Mouse (Mus musculus) neural tube, embryonic 15.5 days (tissue): ENCODE results near the gene Capn2. TPM values are rescaled to one million over a fixed set of nuclear protein-coding genes. Genes with fewer than 3 reads are reported as not detected.

Experiments
- ATAC-seq: fragments of 200-750 bp; cut with Nextera tagmentation; 2 replicates; pipeline ENCODE4 v1.8.0; 2017; ENCODE audit warnings: mild to moderate bottlenecking, moderate TSS enrichment, moderate library complexity; ENCODE audit not compliant: low FRiP score
- H3K27ac ChIP-seq: fragments of 300-500 bp; sonication (generic); replicated peaks from 2 replicates; pipeline ENCODE4 v1.5.1; 2015; ENCODE audit warnings: mild to moderate bottlenecking, inconsistent platforms
- H3K27me3 ChIP-seq: fragments of 300-500 bp; sonication (generic); replicated peaks from 2 replicates; pipeline ENCODE4 v1.6.1; 2015; ENCODE audit warnings: inconsistent platforms
- H3K36me3 ChIP-seq: fragments of 300-500 bp; sonication (generic); 2 replicates; pipeline ENCODE4 v1.6.1; 2015; ENCODE audit warnings: inconsistent platforms
- H3K4me1 ChIP-seq: fragments of 300-500 bp; sonication (generic); 2 replicates; pipeline ENCODE4 v1.6.1; 2015; ENCODE audit warnings: inconsistent platforms
- H3K4me2 ChIP-seq: fragments of 300-500 bp; sonication (generic); 2 replicates; pipeline ENCODE4 v1.6.1; 2015; ENCODE audit warnings: inconsistent platforms, mild to moderate bottlenecking, moderate library complexity
- H3K4me3 ChIP-seq: fragments of 300-500 bp; sonication (generic); replicated peaks from 2 replicates; pipeline ENCODE4 v1.5.1; 2015; ENCODE audit warnings: mild to moderate bottlenecking, inconsistent platforms
- H3K9ac ChIP-seq: fragments of 300-500 bp; sonication (generic); replicated peaks from 2 replicates; pipeline ENCODE4 v1.6.1; 2015; ENCODE audit warnings: mild to moderate bottlenecking, inconsistent platforms
- H3K9me3 ChIP-seq: fragments of 300-500 bp; sonication (generic); replicated peaks from 2 replicates; pipeline ENCODE4 v1.6.1; 2016; ENCODE audit warnings: inconsistent platforms
- WGBS: fragments of 180-500 bp; shearing (Covaris S2); methylation state at CpG from one replicate; pipeline ENCODE4 v1.1.7; 2015; ENCODE audit warnings: mixed read lengths; 5-methylcytosine and 5-hydroxymethylcytosine counted together
- polyA plus RNA-seq: library from polyadenylated mRNA; unstranded; fragments of >200 nt; fragmentation: Nextera tagmentation; extraction: Ambion mirVana; gene quantifications from 2 replicates; pipeline ENCODE4 v1.2.1, GENCODE M21; 2015

Capn2 gene
- polyA plus RNA-seq, 1 experiment from 2014 or later = 95.3 TPM

GRCm38 (mm10) chr1:182543906-182544305, 26.5 kb upstream of the Capn2 start:
- WGBS = 77% methylated on average over 1 of the region's 1 CpGs
- H3K9ac ChIP-seq = no peak overlapping the region
- no peak for ATAC-seq

GRCm38 (mm10) chr1:182543136-182543535, 25.7 kb upstream of the Capn2 start:
- no peak overlapping the region for H3K4me2 ChIP-seq
- no peaks in the 10 kb centered on the region for H3K36me3 ChIP-seq
- no peak overlapping the region for H3K4me3 ChIP-seq
- ATAC-seq = no peak
- H3K9ac ChIP-seq = no peak overlapping the region
- no peak overlapping the region for H3K27ac ChIP-seq
- WGBS = 85% methylated on average over 8 of the region's 8 CpGs
- H3K4me1 ChIP-seq = peaks cover 5% of the 10 kb centered on the region
- no peaks in the 10 kb centered on the region for H3K9me3 ChIP-seq
- H3K27me3 ChIP-seq = 0 out of 2 replicates have a peak, but pooled peaks cover 5% of the 10 kb centered on the region

More at GRCm38 (mm10) chr1:182543906-182544305, 26.5 kb upstream of the Capn2 start:
- H3K4me1 ChIP-seq = peaks cover 4% of the 10 kb centered on the region
- no peaks in the 10 kb centered on the region for H3K36me3 ChIP-seq
- H3K27me3 ChIP-seq = 0 out of 2 replicates have a peak, but pooled peaks cover 5% of the 10 kb centered on the region
- H3K4me2 ChIP-seq = no peak overlapping the region
- no peak overlapping the region for H3K27ac ChIP-seq
- no peaks in the 10 kb centered on the region for H3K9me3 ChIP-seq
- H3K4me3 ChIP-seq = no peak overlapping the region

GRCm38 (mm10) chr1:182542110-182542509, 24.7 kb upstream of the Capn2 start:
- no peak overlapping the region for H3K9ac ChIP-seq
- H3K9me3 ChIP-seq = no peaks in the 10 kb centered on the region
- H3K27me3 ChIP-seq = 0 out of 2 replicates have a peak, but pooled peaks cover 5% of the 10 kb centered on the region
- H3K27ac ChIP-seq = no peak overlapping the region
- no peak overlapping the region for H3K4me3 ChIP-seq
- ATAC-seq = no peak
- H3K36me3 ChIP-seq = no peaks in the 10 kb centered on the region
- no peak overlapping the region for H3K4me2 ChIP-seq
- peaks cover 5% of the 10 kb centered on the region for H3K4me1 ChIP-seq
- WGBS = 76% methylated on average over 5 of the region's 5 CpGs

GRCm38 (mm10) chr1:182539023-182539940, 21.9 kb upstream of the Capn2 start:
- Histone ChIP-seq H3K27ac (peak overlapping the region; percentile 83), H3K4me3 (peak overlapping the region; percentile 43), H3K36me3 (no peaks in the 10 kb centered on the region), H3K4me2 (peak overlapping the region; percentile 70), H3K9me3 (no peaks in the 10 kb centered on the region), H3K27me3 (0 out of 2 replicates have a peak, but pooled peaks cover 5% of the 10 kb centered on the region), H3K9ac (peak overlapping the region; percentile 54), H3K4me1 (peaks cover 5% of the 10 kb centered on the region)
- peak; percentile 89 for ATAC-seq
- WGBS = 19% methylated on average over 9 of the region's 9 CpGs

- no peak for ATAC-seq
- Histone ChIP-seq H3K36me3 (no peaks in the 10 kb centered on the region), H3K4me2 (no peak overlapping the region), H3K9ac (no peak overlapping the region), H3K9me3 (no peaks in the 10 kb centered on the region), H3K4me1 (peaks cover 5% of the 10 kb centered on the region), H3K4me3 (no peak overlapping the region), H3K27ac (no peak overlapping the region), H3K27me3 (no peaks in the 10 kb centered on the region)
- WGBS = 61% methylated on average over 3 of the region's 3 CpGs
Observed at GRCm38 (mm10) chr1:182535080-182535481, 17.7 kb upstream of the Capn2 start.

- Histone ChIP-seq H3K4me3 (no peak overlapping the region), H3K36me3 (no peaks in the 10 kb centered on the region), H3K27ac (no peak overlapping the region), H3K27me3 (no peaks in the 10 kb centered on the region), H3K4me1 (peaks cover 2% of the 10 kb centered on the region), H3K4me2 (no peak overlapping the region), H3K9ac (no peak overlapping the region), H3K9me3 (no peaks in the 10 kb centered on the region)
- WGBS = 88% methylated on average over 3 of the region's 3 CpGs
- no peak for ATAC-seq
Observed at GRCm38 (mm10) chr1:182533583-182533982, 16.2 kb upstream of the Capn2 start.

GRCm38 (mm10) chr1:182527921-182528858, 10.8 kb upstream of the Capn2 start:
- Histone ChIP-seq H3K4me2 (peak overlapping the region; percentile 43), H3K27me3 (0 out of 2 replicates have a peak, but pooled peaks cover 3% of the 10 kb centered on the region), H3K4me3 (no peak overlapping the region), H3K27ac (no peak overlapping the region), H3K4me1 (peaks cover 12% of the 10 kb centered on the region), H3K36me3 (no peaks in the 10 kb centered on the region), H3K9ac (0 out of 2 replicates have a peak overlapping the region, but pooled peaks have one; percentile 5), H3K9me3 (no peaks in the 10 kb centered on the region)
- WGBS = 7% methylated on average over 19 of the region's 19 CpGs
- ATAC-seq = no peak

- Histone ChIP-seq H3K4me3 (no peak overlapping the region), H3K27me3 (0 out of 2 replicates have a peak, but pooled peaks cover 3% of the 10 kb centered on the region), H3K36me3 (no peaks in the 10 kb centered on the region), H3K4me1 (peaks cover 12% of the 10 kb centered on the region), H3K9ac (no peak overlapping the region), H3K9me3 (no peaks in the 10 kb centered on the region), H3K27ac (no peak overlapping the region), H3K4me2 (0 out of 2 replicates have a peak overlapping the region, but pooled peaks have one; percentile 2)
- 47% methylated on average over 13 of the region's 13 CpGs for WGBS
- no peak for ATAC-seq
Observed at GRCm38 (mm10) chr1:182527261-182527766, 9.9 kb upstream of the Capn2 start.

GRCm38 (mm10) chr1:182525601-182526000, 8.2 kb upstream of the Capn2 start:
- WGBS = 90% methylated on average over 3 of the region's 3 CpGs
- peaks cover 12% of the 10 kb centered on the region for H3K4me1 ChIP-seq
- no peak overlapping the region for H3K4me3 ChIP-seq
- H3K27ac ChIP-seq = no peak overlapping the region
- H3K4me2 ChIP-seq = no peak overlapping the region
- 0 out of 2 replicates have a peak, but pooled peaks cover 3% of the 10 kb centered on the region for H3K27me3 ChIP-seq
- no peak overlapping the region for H3K9ac ChIP-seq
- H3K36me3 ChIP-seq = no peaks in the 10 kb centered on the region
- no peak for ATAC-seq
- no peaks in the 10 kb centered on the region for H3K9me3 ChIP-seq

GRCm38 (mm10) chr1:182523692-182524091, 6.3 kb upstream of the Capn2 start:
- Histone ChIP-seq H3K4me2 (no peak overlapping the region), H3K9me3 (no peaks in the 10 kb centered on the region), H3K27me3 (peaks cover 6% of the 10 kb centered on the region; the same call in 1 of the 2 replicates), H3K27ac (no peak overlapping the region), H3K36me3 (no peaks in the 10 kb centered on the region), H3K4me3 (no peak overlapping the region), H3K9ac (no peak overlapping the region), H3K4me1 (peaks cover 17% of the 10 kb centered on the region)
- WGBS = 90% methylated on average over 3 of the region's 3 CpGs
- ATAC-seq = no peak

GRCm38 (mm10) chr1:182522961-182523360, 5.6 kb upstream of the Capn2 start:
- H3K4me1 ChIP-seq = peaks cover 10% of the 10 kb centered on the region
- H3K27ac ChIP-seq = no peak overlapping the region
- H3K27me3 ChIP-seq = peaks cover 9% of the 10 kb centered on the region
- 80% methylated on average over 5 of the region's 5 CpGs for WGBS
- H3K9me3 ChIP-seq = no peaks in the 10 kb centered on the region
- ATAC-seq = no peak
- H3K36me3 ChIP-seq = no peaks in the 10 kb centered on the region
- H3K9ac ChIP-seq = no peak overlapping the region
- H3K4me3 ChIP-seq = no peak overlapping the region
- H3K4me2 ChIP-seq = no peak overlapping the region
